Mouse (Mus musculus) kidney, adult 2 months (tissue): ENCODE results near the gene Cacna1a.

Experiments
- CTCF ChIP-seq: fragments of 200-500 bp; conservative IDR thresholded peaks from 2 replicates; pipeline ENCODE4 v1.5.1; 2011; ENCODE audit warnings: low read depth, mild to moderate bottlenecking, control low read depth, low read length, moderate library complexity, mixed read lengths; ENCODE audit not compliant: insufficient read depth, insufficient read length
- POLR2A ChIP-seq: fragments of 200-500 bp; IDR thresholded peaks from one replicate; pipeline ENCODE4 v1.6.1; 2011; ENCODE audit warnings: low read depth, low read length, control low read depth

- TF ChIP-seq CTCF (no peak), POLR2A (no peak)
These were observed 41.3 kb downstream of the Cacna1a start for GRCm38 (mm10) chr8:84429492-84429891.
